Mouse (Mus musculus) embryonic fibroblast, embryonic 13.5 days (primary cell): ENCODE data around the gene Vat1l.

ENCODE experiments used
- CTCF ChIP-seq: IDR thresholded peaks from 2 replicates; pipeline ENCODE4 v1.5.1; 2011; ENCODE audit warnings: mild to moderate bottlenecking, control low read depth, low read length, moderate library complexity, borderline replicate concordance; ENCODE audit not compliant: insufficient read depth
- POLR2A ChIP-seq: IDR thresholded peaks from 2 replicates; pipeline ENCODE4 v1.6.1; 2011; ENCODE audit warnings: low read depth, mild to moderate bottlenecking, control low read depth, low read length, moderate library complexity

DNA sequence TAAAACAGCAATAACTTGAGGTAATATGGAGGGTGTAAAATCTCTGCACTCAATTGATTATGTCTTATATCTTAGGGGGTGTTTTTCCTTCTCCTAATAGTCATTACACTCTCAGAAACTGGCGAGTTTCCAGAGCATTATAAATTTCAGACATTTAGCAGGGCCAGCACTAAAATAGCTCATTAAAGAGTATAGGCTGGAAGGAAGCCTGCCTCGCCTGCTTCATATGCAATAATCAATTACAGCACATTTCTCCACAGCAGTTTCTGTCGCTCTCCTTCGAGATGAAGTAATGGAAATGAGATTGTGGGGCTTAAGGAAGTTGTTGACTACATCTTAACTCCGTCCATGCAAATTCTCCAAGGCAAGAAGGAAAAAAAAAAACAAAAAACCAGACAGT lies 139.4 kb downstream of the Vat1l start:
- TF ChIP-seq POLR2A (no peak), CTCF (no peak)
